In the genomic region with DNA sequence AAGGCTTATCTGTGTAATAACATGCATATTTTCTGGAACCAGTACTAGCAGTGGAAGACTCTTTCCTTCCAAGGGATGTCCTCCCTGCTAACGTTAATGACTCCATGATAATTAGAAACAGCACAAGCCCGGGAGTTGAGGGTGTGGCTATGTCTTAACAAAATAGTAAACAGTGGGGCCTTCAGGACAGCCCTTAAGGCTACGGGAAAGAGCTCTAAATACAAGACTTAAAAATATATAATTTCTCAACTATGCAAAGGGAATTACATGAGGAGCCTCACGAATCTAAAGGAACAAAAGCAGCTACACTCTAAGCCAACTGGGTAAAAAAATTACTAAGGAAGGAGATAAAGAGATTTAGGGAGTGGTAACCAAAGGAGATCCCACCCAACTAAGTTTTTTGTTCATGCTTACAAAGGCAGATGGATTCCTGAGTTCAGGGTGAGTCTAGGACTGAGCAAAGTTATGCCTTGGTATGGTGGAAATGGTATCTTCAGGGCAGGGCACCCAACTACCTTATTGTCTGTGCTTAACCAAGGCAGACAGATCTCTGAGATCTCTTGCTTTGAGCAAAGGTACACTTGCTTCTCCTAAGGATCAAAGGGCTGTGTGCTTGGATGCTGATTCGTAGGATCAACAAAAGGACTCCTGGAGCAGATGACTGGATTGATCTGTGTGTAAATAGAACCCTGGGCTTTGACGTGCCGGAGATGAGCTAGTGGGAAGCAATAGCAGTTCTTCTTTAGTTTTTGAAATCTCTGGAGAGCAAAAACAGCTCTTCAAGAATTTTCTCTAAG, we compare ENCODE assay signal across 1 mouse cellular context.
TF ChIP-seq lines count a peak whose summit lies in the region.

No protein-coding gene starts in this region.

TF ChIP-seq in MEL, 35 proteins besides CTCF, POLR2A, EP300 and RAD21:
- TF ChIP-seq HCFC1 (IDR thresholded peaks at IDR 0.05; ENCODE audit: low read depth, low read length) (no peak), TBP (IDR thresholded peaks at IDR 0.05; ENCODE audit: low read depth, low read length) (peak; percentile 94)
